Mouse (Mus musculus) embryo, embryonic 11.5 days (tissue): Measurements from ENCODE around the gene St6galnac1.

Source experiments
- DNase-seq: peaks from one replicate; pipeline ENCODE4 v3.0.0-alpha.2; 2012; ENCODE audit warnings: low read depth, low spot score

St6galnac1 gene

DNA sequence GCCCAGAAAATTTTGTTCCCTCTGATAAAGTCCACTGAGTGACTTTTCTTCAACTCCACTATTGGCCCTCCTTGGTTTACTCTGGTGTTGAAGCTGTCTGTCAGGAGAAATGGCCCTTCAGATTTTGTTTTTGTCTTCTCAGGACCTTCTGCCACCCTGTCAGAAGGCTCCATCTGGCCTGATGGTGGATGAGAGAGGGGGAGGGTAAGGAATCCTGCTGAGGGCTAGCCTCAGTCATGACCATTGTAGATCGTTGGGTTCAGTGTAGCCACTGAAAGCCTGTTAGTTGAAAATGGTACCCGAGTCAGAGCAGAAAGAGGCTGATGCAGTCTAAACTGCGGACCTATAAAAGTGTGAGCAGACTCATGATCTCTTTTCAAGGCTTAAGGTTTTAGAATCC, 49.2 kb downstream of the St6galnac1 start:
- DNase-seq: no peak

DNA sequence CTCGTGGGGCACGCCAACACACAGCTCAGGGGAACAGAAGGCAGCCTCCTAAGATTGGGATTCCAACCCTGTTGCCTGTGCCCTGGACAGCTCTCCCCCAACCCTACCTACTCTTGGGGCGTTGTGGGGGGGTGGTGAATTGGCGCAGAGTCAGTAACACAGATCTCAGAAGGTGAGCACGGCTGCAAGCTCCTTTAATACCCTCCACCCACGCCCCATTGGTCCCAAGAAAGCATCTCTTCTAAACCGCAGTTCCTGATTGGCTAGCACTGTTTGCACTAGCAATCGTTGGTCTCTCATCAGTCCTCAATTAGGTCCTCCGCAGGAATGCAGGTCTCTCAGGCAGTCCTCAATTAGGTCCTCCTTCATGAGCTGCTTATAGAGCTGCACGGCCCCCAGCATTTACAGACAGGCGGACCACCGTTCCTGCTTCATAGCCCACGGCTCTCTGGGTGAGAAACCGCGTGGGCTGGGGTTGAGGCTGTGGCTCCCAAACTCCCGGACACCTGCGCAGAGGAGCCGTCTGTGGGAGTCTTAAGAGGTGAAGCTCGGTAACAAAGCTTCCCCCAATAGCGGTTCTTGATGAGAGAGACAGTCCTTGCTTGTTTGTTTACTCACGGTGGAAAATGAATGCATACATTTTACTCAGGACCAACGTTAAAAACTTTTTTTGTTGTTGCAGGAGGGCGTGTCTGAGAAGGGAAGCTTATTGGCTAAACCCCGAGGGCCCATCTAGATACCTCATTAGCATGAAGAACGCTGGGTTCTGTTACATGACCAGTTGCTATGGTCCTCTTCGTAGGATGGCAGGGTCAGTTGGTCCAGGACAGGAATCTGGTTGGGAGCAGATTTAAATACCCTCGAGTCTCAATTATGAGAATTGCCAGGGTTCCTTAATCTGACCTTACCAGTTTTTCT, 50.0 kb downstream of the St6galnac1 start:
- DNase-seq: no peak

DNA sequence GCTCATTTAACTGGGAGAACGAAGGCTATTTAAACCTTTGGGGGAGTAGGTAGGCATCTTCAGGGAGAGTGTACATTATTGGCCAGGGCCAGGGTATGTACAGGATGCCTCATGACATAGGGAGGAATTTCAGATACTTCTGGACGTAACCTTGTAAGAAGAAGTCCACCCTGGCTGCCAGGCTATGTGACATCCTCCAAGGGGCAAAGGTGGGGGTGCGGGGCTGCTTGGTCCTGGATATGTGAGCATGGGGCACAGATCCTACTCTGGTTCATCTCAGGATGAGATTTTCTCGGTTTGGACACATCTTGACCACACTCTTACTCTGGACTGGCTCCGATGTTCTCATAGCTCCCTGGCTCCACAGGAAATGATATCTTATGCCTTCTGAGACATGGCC, 52.2 kb downstream of the St6galnac1 start:
- no peak for DNase-seq

DNA sequence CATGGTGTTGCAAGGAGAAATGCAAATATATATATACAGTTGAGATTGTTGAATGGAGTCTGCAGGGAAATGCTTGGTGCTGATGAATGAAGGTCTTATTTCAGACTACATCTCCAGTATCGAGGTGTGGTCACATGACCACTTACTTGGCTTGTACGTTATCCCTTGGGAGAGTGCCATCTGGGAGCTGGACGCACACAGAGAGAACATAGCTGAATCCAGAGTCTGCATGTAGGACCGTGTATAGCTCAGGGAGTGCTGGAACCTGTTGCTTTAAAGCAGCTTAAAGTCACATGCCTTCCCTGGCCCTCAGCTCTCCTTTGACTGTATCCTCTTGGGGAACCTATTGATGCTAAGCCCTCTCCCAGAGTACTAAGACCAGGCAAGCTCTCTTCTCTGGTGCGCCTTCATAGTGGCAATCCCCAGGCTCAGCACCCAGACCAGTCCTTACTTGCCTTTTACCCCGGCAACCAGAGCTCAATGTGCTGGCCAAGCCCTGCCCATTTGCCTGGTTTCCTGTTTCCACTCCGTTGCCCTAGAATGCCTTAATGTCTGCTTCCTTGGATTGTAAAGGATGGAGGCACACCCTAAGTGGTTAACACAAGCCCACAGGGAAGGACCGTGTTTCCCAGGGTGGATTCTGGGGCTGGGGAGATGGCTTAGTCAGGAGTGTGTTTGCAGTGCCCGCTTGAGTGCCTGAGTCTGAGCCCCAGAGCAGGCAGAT, 53.6 kb downstream of the St6galnac1 start:
- DNase-seq: no peak

DNA sequence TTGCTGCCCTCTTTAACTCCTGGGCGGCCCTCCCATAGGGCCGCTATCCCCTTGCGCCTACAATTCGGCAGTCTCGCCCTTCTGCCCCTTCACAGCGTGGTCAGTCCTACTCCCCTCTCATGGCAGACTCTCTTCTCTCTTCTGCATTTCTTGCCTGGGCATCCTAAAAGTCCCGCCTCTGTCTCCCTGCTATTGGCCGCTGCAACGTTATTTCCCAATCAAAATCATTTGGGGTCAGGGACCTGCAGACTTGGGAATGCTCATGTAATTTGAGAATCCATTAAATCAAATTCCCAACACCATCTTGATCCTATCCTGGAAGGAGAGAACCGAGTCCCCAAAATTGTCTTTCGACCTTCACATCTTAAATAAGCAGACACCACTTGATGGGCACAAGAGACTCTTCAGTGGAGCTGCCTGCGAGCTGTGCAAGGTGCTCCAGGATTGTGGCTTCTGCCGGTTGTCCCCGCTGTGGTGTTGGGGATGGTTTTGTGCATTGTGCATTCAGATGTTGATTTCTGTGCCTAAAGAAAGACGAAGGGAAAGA, 54.9 kb downstream of the St6galnac1 start:
- DNase-seq: no peak
